Mouse (Mus musculus): ENCODE data around the gene St7.

DNA sequence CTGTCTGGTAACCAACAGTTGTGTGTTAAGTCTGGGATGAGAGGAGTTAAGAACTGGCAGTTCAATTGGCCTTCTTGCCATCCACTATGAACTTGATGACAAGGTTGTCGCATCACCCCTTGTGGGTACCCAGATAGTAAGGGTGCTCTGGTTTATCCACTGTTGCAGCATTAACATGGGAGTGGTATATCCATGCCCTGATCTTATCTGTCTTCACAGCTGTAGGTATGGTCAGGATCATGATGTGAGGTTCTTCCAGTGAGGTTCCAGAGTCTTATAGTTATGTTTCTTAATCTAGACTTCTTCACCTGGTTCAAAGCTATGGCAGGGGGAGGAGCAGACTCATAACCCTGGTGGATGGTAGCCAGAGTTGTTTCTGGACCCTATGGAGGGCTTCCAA, 132.0 kb downstream of the St7 start:
- TF ChIP-seq CTCF (conservative IDR thresholded peaks at IDR 0.05; ENCODE audit: low read length) (no peak), NANOG (IDR thresholded peaks at IDR 0.05; ENCODE audit: borderline replicate concordance, low read length) (no peak)

All from E14TG2a.4 (cell line).